Mouse (Mus musculus): ENCODE data around the gene Prickle1. TPM values are rescaled to one million over a fixed set of nuclear protein-coding genes. Genes with fewer than 3 reads are reported as not detected.

The Prickle1 gene
- polyA plus RNA-seq, 1 experiment: 4.0 TPM

DNA sequence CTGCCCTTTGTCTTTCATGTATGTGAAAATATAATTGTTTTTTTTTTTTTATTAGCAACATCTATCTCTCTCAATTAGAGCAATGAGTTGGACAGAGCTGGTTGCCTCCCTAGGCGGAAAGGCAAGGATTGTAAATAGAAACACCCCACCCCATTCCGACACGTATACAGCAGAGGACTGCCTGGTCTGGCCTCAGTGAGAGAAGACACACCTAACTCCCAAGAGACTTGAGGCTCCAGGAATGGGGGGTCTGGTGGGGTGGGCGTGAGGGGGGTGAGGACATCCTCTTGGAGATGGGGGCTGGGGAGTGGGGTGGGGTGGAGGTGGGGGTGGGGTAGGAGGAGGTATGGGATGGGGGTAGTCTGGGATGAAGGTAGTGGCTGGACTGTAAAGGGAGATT, 23.9 kb upstream of the Prickle1 start:
- H3K27ac ChIP-seq (ENCODE audit: control insufficient read depth, insufficient read depth, low read depth, low read length, poor library complexity): no peak overlapping the region
- no peak for TF ChIP-seq CTCF (IDR thresholded peaks at IDR 0.05; ENCODE audit: control insufficient read depth, insufficient read depth, low read length)
- TF ChIP-seq POLR2A (IDR thresholded peaks at IDR 0.05; ENCODE audit: borderline replicate concordance, control insufficient read depth, low read depth, low read length): no peak
- WGBS: 80% methylated on average over 4 of the region's 4 CpGs
- no peak overlapping the region for H3K4me3 ChIP-seq (replicated peaks; ENCODE audit: control insufficient read depth, low read depth, low read length)
- no peaks in the 10 kb centered on the region for H3K4me1 ChIP-seq (ENCODE audit: control insufficient read depth, insufficient read depth, low read length)

DNA sequence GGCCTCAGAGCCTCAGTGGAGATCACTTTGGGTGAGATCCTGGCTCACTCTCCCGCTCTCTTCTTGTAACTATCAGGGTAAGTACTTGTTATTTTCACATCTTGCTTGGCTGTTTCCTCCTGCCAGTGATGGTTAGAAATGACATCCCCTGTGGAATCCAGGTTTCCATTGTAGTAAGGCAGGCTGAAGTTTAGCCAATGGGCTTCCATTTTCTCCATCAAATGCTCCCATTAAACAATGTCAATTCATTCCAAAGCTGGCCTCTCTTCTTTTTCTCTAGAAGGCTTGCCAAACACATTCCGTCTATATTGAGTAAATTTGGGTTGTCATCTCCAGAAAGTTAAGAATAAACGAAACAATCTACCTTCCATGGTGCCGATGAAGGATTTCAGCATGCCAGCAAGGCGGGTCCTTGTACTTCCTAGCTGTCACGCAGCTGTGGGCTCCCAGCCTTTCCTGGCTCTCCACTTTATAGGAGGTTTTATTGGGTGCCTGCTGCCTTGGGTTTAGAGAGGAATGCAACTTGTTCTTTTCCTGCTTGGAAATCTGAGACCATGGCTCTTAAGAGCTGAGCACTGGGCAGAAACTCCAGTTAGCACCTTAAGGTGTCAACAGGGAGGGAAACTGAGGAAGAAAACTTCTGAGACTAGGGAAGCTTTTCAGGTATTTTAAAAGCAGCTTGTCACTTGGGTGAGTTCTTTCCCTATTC, 22.9 kb upstream of the Prickle1 start:
- WGBS: 72% methylated on average over 6 of the region's 6 CpGs
- TF ChIP-seq POLR2A (IDR thresholded peaks at IDR 0.05; ENCODE audit: borderline replicate concordance, control insufficient read depth, low read depth, low read length) (no peak), CTCF (IDR thresholded peaks at IDR 0.05; ENCODE audit: control insufficient read depth, insufficient read depth, low read length) (no peak)
- Histone ChIP-seq H3K27ac (ENCODE audit: control insufficient read depth, insufficient read depth, low read depth, low read length, poor library complexity) (no peak overlapping the region), H3K4me3 (replicated peaks; ENCODE audit: control insufficient read depth, low read depth, low read length) (no peak overlapping the region), H3K4me1 (ENCODE audit: control insufficient read depth, insufficient read depth, low read length) (no peaks in the 10 kb centered on the region)

DNA sequence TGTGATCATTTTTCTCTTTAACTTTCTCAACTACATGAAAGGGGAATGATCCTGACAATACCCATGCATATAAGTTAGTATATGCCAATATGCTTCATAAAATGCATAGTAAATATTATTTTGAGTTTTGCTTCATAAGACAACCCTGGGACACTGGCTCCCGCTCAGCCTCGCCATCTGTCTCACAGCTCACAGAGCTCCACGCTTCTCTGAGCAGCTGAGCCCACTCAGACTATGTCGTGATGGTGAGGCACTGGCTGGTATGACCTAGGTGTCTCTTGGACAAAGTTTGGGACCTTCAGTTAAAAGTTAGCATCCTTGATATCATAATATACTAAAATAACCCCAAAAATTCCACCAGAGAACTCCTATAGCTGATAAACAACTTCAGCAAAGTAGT, 20.6 kb upstream of the Prickle1 start:
- Histone ChIP-seq H3K27ac (ENCODE audit: control insufficient read depth, insufficient read depth, low read depth, low read length, poor library complexity) (no peak overlapping the region), H3K4me3 (replicated peaks; ENCODE audit: control insufficient read depth, low read depth, low read length) (no peak overlapping the region), H3K4me1 (ENCODE audit: control insufficient read depth, insufficient read depth, low read length) (no peaks in the 10 kb centered on the region)
- 87% methylated on average over 4 of the region's 4 CpGs for WGBS
- TF ChIP-seq CTCF (IDR thresholded peaks at IDR 0.05; ENCODE audit: control insufficient read depth, insufficient read depth, low read length) (no peak), POLR2A (IDR thresholded peaks at IDR 0.05; ENCODE audit: borderline replicate concordance, control insufficient read depth, low read depth, low read length) (no peak)

GRCm38 (mm10) chr15:93615031-93615430, 19.3 kb upstream of the Prickle1 start:
- no peak overlapping the region for H3K4me3 ChIP-seq (replicated peaks; ENCODE audit: control insufficient read depth, low read depth, low read length)
- H3K27ac ChIP-seq (ENCODE audit: control insufficient read depth, insufficient read depth, low read depth, low read length, poor library complexity): no peak overlapping the region
- 79% methylated on average over 3 of the region's 3 CpGs for WGBS
- H3K4me1 ChIP-seq (ENCODE audit: control insufficient read depth, insufficient read depth, low read length): no peaks in the 10 kb centered on the region
- TF ChIP-seq POLR2A (IDR thresholded peaks at IDR 0.05; ENCODE audit: borderline replicate concordance, control insufficient read depth, low read depth, low read length): no peak
- no peak for TF ChIP-seq CTCF (IDR thresholded peaks at IDR 0.05; ENCODE audit: control insufficient read depth, insufficient read depth, low read length)

- TF ChIP-seq CTCF (IDR thresholded peaks at IDR 0.05; ENCODE audit: control insufficient read depth, insufficient read depth, low read length) (no peak), POLR2A (IDR thresholded peaks at IDR 0.05; ENCODE audit: borderline replicate concordance, control insufficient read depth, low read depth, low read length) (no peak)
- no peak overlapping the region for H3K4me3 ChIP-seq (replicated peaks; ENCODE audit: control insufficient read depth, low read depth, low read length)
- no peaks in the 10 kb centered on the region for H3K4me1 ChIP-seq (ENCODE audit: control insufficient read depth, insufficient read depth, low read length)
- WGBS: 76% methylated on average over 3 of the region's 3 CpGs
- H3K27ac ChIP-seq (ENCODE audit: control insufficient read depth, insufficient read depth, low read depth, low read length, poor library complexity): no peak overlapping the region
These were observed 17.9 kb upstream of the Prickle1 start for GRCm38 (mm10) chr15:93613606-93614005.

DNA sequence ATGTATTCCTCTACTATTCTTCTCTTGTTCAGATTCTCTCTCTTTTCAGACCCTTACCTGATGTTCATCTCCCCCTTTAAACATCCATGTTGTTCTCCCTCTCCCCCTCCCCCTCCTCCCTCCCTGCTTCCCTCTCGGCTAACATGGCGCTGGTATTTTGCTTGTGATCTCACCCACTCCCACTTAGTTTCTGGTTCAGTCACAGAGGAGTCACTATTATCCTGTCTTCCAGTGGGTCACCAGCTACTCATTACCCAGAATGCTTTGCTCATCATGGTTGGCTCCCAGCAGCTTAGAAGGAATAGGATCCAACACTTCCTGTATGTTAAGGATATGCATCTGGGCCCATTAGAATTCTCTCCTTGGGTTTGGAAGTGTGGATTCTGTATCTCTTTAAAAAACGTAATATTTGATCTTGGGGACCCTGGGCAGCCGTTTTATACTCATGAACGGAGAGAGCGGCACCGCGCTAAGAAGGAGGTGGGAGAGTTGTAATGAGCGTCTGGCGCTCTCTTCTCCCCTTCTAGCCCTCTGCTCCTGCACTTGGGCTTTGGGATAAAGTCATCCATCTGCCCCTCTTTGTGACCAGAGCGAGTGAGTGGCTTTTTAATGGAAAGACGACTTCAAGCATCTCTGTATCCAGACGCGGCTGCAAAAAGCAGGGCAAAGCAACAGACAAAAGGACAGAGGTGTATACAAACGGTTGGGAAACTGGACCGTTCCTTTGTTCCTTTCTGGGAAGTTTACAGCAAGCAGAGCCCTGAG, 16.0 kb upstream of the Prickle1 start:
- no peak for TF ChIP-seq POLR2A (IDR thresholded peaks at IDR 0.05; ENCODE audit: borderline replicate concordance, control insufficient read depth, low read depth, low read length)
- TF ChIP-seq CTCF (IDR thresholded peaks at IDR 0.05; ENCODE audit: control insufficient read depth, insufficient read depth, low read length): no peak
- Histone ChIP-seq H3K4me3 (replicated peaks; ENCODE audit: control insufficient read depth, low read depth, low read length) (no peak overlapping the region), H3K4me1 (ENCODE audit: control insufficient read depth, insufficient read depth, low read length) (no peaks in the 10 kb centered on the region), H3K27ac (ENCODE audit: control insufficient read depth, insufficient read depth, low read depth, low read length, poor library complexity) (no peak overlapping the region)
- WGBS: 86% methylated on average over 16 of the region's 16 CpGs

DNA sequence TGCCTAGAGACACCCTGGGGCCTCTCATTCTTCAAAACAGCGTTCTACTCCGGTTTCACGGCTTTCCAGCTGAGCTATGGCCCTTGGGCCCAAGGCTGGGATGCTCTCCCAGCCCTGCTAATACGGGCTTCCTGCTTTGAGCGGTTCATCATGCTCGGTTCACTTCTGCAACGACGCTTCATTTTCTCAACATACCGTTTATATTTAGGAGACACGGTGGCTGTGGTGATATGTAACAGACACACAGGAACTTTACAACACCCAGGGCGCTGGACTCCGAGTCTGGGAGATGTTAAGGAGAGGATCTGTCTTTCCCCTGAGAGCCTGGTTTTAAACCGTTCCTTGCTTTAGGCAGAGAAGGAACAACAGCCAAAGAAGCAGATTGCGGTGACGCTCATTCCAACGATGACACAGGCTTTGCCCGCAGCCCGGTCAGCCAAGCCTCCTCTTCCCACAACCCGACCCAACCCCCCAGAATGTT, 15.1 kb upstream of the Prickle1 start:
- no peak overlapping the region for H3K27ac ChIP-seq (ENCODE audit: control insufficient read depth, insufficient read depth, low read depth, low read length, poor library complexity)
- TF ChIP-seq POLR2A (IDR thresholded peaks at IDR 0.05; ENCODE audit: borderline replicate concordance, control insufficient read depth, low read depth, low read length) (no peak), CTCF (IDR thresholded peaks at IDR 0.05; ENCODE audit: control insufficient read depth, insufficient read depth, low read length) (no peak)
- 83% methylated on average over 19 of the region's 19 CpGs for WGBS
- H3K4me1 ChIP-seq (ENCODE audit: control insufficient read depth, insufficient read depth, low read length): no peaks in the 10 kb centered on the region
- no peak overlapping the region for H3K4me3 ChIP-seq (replicated peaks; ENCODE audit: control insufficient read depth, low read depth, low read length)

GRCm38 (mm10) chr15:93610288-93610687, 14.6 kb upstream of the Prickle1 start:
- no peak overlapping the region for H3K27ac ChIP-seq (ENCODE audit: control insufficient read depth, insufficient read depth, low read depth, low read length, poor library complexity)
- TF ChIP-seq POLR2A (IDR thresholded peaks at IDR 0.05; ENCODE audit: borderline replicate concordance, control insufficient read depth, low read depth, low read length) (no peak), CTCF (IDR thresholded peaks at IDR 0.05; ENCODE audit: control insufficient read depth, insufficient read depth, low read length) (no peak)
- WGBS: 87% methylated on average over 18 of the region's 18 CpGs

More at GRCm38 (mm10) chr15:93610288-93610687, 14.6 kb upstream of the Prickle1 start:
- Histone ChIP-seq H3K4me1 (ENCODE audit: control insufficient read depth, insufficient read depth, low read length) (no peaks in the 10 kb centered on the region), H3K4me3 (replicated peaks; ENCODE audit: control insufficient read depth, low read depth, low read length) (no peak overlapping the region)
